Mouse (Mus musculus) heart, embryonic 13.5 days (tissue): ENCODE measurements around the gene Fam161a. TPM values are rescaled to one million over a fixed set of nuclear protein-coding genes. Genes with fewer than 3 reads are reported as not detected.

Experiments
- ATAC-seq: fragments of 200-750 bp; cut with Nextera tagmentation; 2 replicates; pipeline ENCODE4 v1.8.0; 2017; ENCODE audit warnings: moderate TSS enrichment; ENCODE audit not compliant: insufficient number of reproducible peaks, low FRiP score, low TSS enrichment; ENCODE audit errors: extremely low read depth
- H3K27ac ChIP-seq: fragments of 300-500 bp; sonication (generic); replicated peaks from 2 replicates; pipeline ENCODE4 v1.5.1; 2015; ENCODE audit warnings: moderate library complexity, mild to moderate bottlenecking, inconsistent platforms
- H3K27me3 ChIP-seq: fragments of 300-500 bp; sonication (generic); replicated peaks from 2 replicates; pipeline ENCODE4 v1.6.1; 2015; ENCODE audit warnings: mild to moderate bottlenecking, inconsistent platforms
- H3K36me3 ChIP-seq: fragments of 300-500 bp; sonication (generic); 2 replicates; pipeline ENCODE4 v1.6.1; 2015; ENCODE audit warnings: mild to moderate bottlenecking, inconsistent platforms
- H3K4me1 ChIP-seq: fragments of 300-500 bp; sonication (generic); 2 replicates; pipeline ENCODE4 v1.6.1; 2015; ENCODE audit warnings: inconsistent platforms
- H3K4me2 ChIP-seq: fragments of 300-500 bp; sonication (generic); 2 replicates; pipeline ENCODE4 v1.6.1; 2015; ENCODE audit warnings: inconsistent platforms, mild to moderate bottlenecking, moderate library complexity
- H3K4me3 ChIP-seq: fragments of 300-500 bp; sonication (generic); 2 replicates; pipeline ENCODE4 v1.5.1; 2015; ENCODE audit warnings: moderate library complexity, mild to moderate bottlenecking, inconsistent platforms
- H3K9ac ChIP-seq: fragments of 300-500 bp; sonication (generic); 2 replicates; pipeline ENCODE4 v1.6.1; 2015; ENCODE audit warnings: inconsistent platforms, mild to moderate bottlenecking, moderate library complexity
- H3K9me3 ChIP-seq: fragments of 300-500 bp; sonication (generic); 2 replicates; pipeline ENCODE4 v1.6.1; 2016; ENCODE audit warnings: inconsistent platforms
- WGBS: fragments of 180-500 bp; shearing (Covaris S2); methylation state at CpG from one replicate; pipeline ENCODE4 v1.1.7; 2015; ENCODE audit warnings: mixed read lengths; 5-methylcytosine and 5-hydroxymethylcytosine counted together
- polyA plus RNA-seq: library from polyadenylated mRNA; unstranded; fragments of >200 nt; fragmentation: Nextera tagmentation; extraction: Ambion mirVana; gene quantifications from 2 replicates; pipeline ENCODE4 v1.2.1, GENCODE M21; 2015

The Fam161a gene
- polyA plus RNA-seq, 1 experiment from 2014 or later = 0.99 TPM

GRCm38 (mm10) chr11:22978215-22978614, 29.1 kb upstream of the Fam161a start:
- H3K4me2 ChIP-seq = no peak overlapping the region
- peaks cover 4% of the 10 kb centered on the region for H3K9me3 ChIP-seq
- H3K36me3 ChIP-seq = peaks cover 46% of the 10 kb centered on the region
- no peaks in the 10 kb centered on the region for H3K27me3 ChIP-seq
- H3K9ac ChIP-seq = no peak overlapping the region
- peaks cover 42% of the 10 kb centered on the region for H3K4me1 ChIP-seq
- no peak for ATAC-seq
- H3K27ac ChIP-seq = no peak overlapping the region
- 80% methylated on average over 3 of the region's 3 CpGs for WGBS
- no peak overlapping the region for H3K4me3 ChIP-seq

- Histone ChIP-seq H3K9ac (no peak overlapping the region), H3K9me3 (no peaks in the 10 kb centered on the region), H3K27me3 (no peaks in the 10 kb centered on the region), H3K4me1 (peaks cover 42% of the 10 kb centered on the region), H3K4me3 (no peak overlapping the region), H3K4me2 (no peak overlapping the region), H3K27ac (no peak overlapping the region), H3K36me3 (peaks cover 41% of the 10 kb centered on the region)
- WGBS = 73% methylated on average over 1 of the region's 1 CpGs
- ATAC-seq = no peak
Measured at GRCm38 (mm10) chr11:22978711-22979110, 28.6 kb upstream of the Fam161a start.

DNA sequence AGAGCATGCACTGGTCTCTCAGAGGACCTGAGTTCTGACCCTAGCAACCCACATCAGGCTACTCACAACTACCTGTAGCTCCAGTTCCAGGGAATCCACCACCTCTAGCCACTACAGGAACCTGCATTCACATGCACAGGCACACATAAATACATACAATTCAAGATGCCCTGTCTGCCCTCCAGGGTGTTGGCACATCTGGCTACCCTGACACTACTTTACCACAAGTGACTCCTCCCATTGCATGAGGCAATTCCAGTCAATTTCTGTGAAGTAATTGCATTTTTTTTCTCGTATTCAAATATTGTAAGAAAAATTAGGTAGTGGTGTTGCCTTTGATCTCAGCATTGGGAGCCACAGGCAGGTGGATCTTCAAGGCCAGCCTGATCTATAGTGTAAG, 28.1 kb upstream of the Fam161a start:
- H3K36me3 ChIP-seq = peaks cover 36% of the 10 kb centered on the region
- no peak for ATAC-seq
- H3K9ac ChIP-seq = no peak overlapping the region
- no peaks in the 10 kb centered on the region for H3K9me3 ChIP-seq
- H3K4me2 ChIP-seq = no peak overlapping the region
- peaks cover 38% of the 10 kb centered on the region for H3K4me1 ChIP-seq
- H3K27ac ChIP-seq = no peak overlapping the region
- H3K4me3 ChIP-seq = no peak overlapping the region
- no peaks in the 10 kb centered on the region for H3K27me3 ChIP-seq
- 76% methylated on average over 1 of the region's 1 CpGs for WGBS

DNA sequence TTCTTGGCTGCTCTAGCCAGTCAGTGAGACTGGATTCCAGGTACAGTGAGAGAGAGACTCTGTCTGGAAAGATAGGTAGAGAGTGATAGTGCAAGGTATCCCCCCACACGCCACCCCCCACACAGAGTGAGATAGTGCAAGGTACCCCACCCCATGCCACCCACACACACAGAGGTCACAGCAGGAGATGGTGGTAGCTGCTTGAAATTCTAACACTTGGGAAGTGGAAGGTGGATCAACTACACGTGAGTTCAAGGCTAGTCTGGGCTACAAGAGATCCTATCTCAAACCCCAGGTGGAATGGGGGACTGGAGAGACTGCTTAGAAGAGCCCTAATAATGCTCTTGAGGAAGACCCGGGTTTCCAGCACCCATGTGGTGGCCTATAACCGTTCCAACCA, 26.3 kb upstream of the Fam161a start:
- ATAC-seq = no peak
- H3K27ac ChIP-seq = peak overlapping the region; percentile 97
- H3K36me3 ChIP-seq = peaks cover 30% of the 10 kb centered on the region
- H3K9me3 ChIP-seq = no peaks in the 10 kb centered on the region
- peak overlapping the region; percentile 82 for H3K9ac ChIP-seq
- H3K4me1 ChIP-seq = peaks cover 25% of the 10 kb centered on the region
- H3K4me2 ChIP-seq = peak overlapping the region; percentile 76
- WGBS = 31% methylated on average over 4 of the region's 4 CpGs
- peak overlapping the region; percentile 68 for H3K4me3 ChIP-seq
- no peaks in the 10 kb centered on the region for H3K27me3 ChIP-seq

DNA sequence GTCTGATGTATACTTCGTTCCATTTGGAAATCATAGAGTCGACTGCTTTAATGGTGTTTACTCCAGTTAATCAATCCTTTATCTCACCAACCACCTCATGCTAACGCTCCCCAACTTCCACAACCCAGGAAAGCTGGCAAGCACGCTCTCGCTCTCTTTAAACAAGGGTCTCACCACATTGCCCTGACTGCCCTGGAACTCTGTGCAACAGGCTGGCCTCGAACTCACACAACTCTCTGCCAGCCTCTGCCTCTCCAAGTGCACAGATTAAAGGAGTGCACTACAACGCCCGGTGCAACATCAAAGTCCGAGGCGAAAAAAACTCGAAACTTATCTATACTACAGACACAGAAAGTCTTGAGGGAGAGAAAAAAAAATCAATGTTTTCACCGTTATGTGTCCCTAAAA, 25.8 kb upstream of the Fam161a start:
- 2% methylated on average over 12 of the region's 12 CpGs for WGBS
- peak overlapping the region; percentile 97 for H3K27ac ChIP-seq
- no peaks in the 10 kb centered on the region for H3K9me3 ChIP-seq
- peaks cover 25% of the 10 kb centered on the region for H3K36me3 ChIP-seq
- peaks cover 20% of the 10 kb centered on the region for H3K4me1 ChIP-seq
- no peaks in the 10 kb centered on the region for H3K27me3 ChIP-seq
- H3K9ac ChIP-seq = peak overlapping the region; percentile 82
- peak overlapping the region; percentile 76 for H3K4me2 ChIP-seq
- peak; percentile 32; the same call in 1 of the 2 replicates for ATAC-seq
- peak overlapping the region; percentile 68 for H3K4me3 ChIP-seq

DNA sequence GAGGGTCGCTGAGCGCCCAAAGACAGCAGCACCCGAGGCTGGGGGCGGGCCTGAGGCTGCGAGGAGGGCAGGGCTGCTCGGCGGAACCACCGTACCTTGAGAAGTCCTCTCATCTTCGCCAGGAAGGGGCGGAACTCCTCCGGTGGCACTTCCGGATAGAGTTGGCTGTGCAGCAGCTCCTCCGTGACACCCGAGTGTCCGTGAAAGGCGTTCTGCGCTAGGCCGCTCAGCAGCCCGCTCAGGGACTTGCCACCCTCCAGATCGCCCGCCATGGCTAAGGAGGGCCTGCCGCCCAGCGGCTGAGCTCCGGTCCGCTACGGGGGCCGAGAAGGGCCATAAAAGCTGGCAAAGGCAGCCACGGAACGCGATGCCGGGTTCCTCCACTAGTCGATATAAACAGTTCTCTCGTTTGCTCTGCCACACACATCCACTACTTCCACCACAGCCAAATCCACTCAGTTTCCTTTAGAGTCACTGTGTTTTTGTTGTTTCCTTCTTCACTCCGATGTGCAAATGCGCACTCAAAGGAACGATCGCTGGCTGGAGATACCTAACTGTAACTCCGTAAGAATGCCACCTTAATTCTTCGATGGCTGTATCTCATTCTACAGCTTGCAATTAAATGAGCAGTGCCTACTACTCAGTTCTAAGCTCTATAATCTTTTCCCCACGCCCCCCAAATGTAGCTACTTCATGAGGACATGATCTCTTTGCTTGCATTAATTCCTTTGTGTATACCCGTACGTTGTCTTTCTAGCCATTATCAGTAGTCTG, 25.2 kb upstream of the Fam161a start, which contains the start of the genes Gm28048 and Commd1:
Gene Gm28048, minus strand, starts transcription at position 107 of the 774 bp plus-strand sequence.
Gene Commd1, minus strand, starts transcription at position 399 of the 774 bp plus-strand sequence.
- WGBS = 3% methylated on average over 42 of the region's 42 CpGs
- H3K4me3 ChIP-seq = peak within 1 kb of the TSS; percentile 68
- ATAC-seq = peak; percentile 87
- H3K9me3 ChIP-seq = no peaks in the 10 kb centered on the region
- H3K27me3 ChIP-seq = no peaks in the 10 kb centered on the region
- H3K36me3 ChIP-seq = peaks cover 19% of the 10 kb centered on the region
- peak within 1 kb of the TSS; percentile 97 for H3K27ac ChIP-seq
- peak within 1 kb of the TSS; percentile 82 for H3K9ac ChIP-seq
- H3K4me1 ChIP-seq = peaks cover 15% of the 10 kb centered on the region
- peak within 1 kb of the TSS; percentile 76 for H3K4me2 ChIP-seq

DNA sequence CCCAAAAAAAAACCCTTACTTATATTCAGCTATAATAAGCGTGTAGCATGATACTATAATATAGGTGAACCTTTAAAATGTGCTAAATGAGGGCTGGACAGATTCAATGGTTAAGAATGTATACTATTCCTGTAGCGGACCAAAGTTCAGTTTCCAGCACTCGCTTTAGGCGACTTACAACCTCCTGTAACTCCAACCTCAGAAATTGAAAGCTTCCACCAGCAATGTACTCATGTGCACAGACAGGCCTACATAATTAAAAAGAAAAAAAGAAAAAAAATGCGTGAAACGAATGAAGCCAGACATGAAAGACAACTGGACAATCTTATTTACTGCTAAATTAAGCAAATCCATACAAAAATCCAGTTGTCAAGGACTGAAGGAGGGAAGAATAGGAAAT, 24.5 kb upstream of the Fam161a start:
- Histone ChIP-seq H3K4me3 (no peak overlapping the region), H3K9ac (no peak overlapping the region)

DNA sequence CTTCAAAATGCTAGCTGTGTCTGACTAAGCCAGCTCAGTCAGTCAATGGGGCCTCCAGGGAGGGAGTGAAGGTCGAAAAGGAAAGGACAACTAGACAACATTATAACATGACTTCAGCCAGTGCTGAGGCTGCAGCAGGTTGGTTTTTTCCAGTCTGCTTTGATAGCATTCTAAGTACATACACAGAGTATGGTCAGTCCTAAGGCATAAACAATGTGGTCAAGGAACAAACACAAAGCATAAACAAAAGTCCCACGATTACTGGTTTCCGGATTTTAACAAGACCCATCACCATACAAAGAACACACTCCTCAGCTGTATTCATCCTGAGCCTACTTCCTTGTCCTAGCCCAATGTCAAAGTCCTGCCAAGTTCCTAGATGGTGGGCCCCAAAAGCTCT, 21.8 kb upstream of the Fam161a start:
- Histone ChIP-seq H3K4me2 (no peak overlapping the region), H3K4me1 (peaks cover 10% of the 10 kb centered on the region), H3K4me3 (no peak overlapping the region), H3K9me3 (no peaks in the 10 kb centered on the region), H3K36me3 (no peaks in the 10 kb centered on the region), H3K27me3 (no peaks in the 10 kb centered on the region), H3K9ac (no peak overlapping the region), H3K27ac (no peak overlapping the region)
- ATAC-seq = no peak
- WGBS = 71% methylated on average over 3 of the region's 3 CpGs

More for the DNA sequence above, 24.5 kb upstream of the Fam161a start:
- Histone ChIP-seq H3K27ac (no peak overlapping the region), H3K9me3 (no peaks in the 10 kb centered on the region), H3K36me3 (peaks cover 12% of the 10 kb centered on the region), H3K4me1 (peaks cover 15% of the 10 kb centered on the region), H3K27me3 (no peaks in the 10 kb centered on the region), H3K4me2 (peak overlapping the region; percentile 76)
- WGBS = 70% methylated on average over 6 of the region's 6 CpGs
- ATAC-seq = no peak

- H3K9me3 ChIP-seq = no peaks in the 10 kb centered on the region
- 47% methylated on average over 2 of the region's 2 CpGs for WGBS
Measured at GRCm38 (mm10) chr11:22987357-22987756, 20.0 kb upstream of the Fam161a start.

GRCm38 (mm10) chr11:22989786-22990185, 17.5 kb upstream of the Fam161a start:
- Histone ChIP-seq H3K27ac (peak overlapping the region; percentile 92), H3K27me3 (no peaks in the 10 kb centered on the region), H3K9ac (peak overlapping the region; percentile 96), H3K4me3 (peak overlapping the region; percentile 77), H3K36me3 (peaks cover 16% of the 10 kb centered on the region), H3K4me1 (peaks cover 13% of the 10 kb centered on the region), H3K4me2 (peak overlapping the region; percentile 96), H3K9me3 (no peaks in the 10 kb centered on the region)
- WGBS = 52% methylated on average over 1 of the region's 1 CpGs
- ATAC-seq = no peak

More at GRCm38 (mm10) chr11:22987357-22987756, 20.0 kb upstream of the Fam161a start:
- Histone ChIP-seq H3K27me3 (no peaks in the 10 kb centered on the region), H3K27ac (no peak overlapping the region), H3K36me3 (no peaks in the 10 kb centered on the region), H3K4me1 (peaks cover 12% of the 10 kb centered on the region), H3K9ac (no peak overlapping the region), H3K4me3 (no peak overlapping the region), H3K4me2 (no peak overlapping the region)
- no peak for ATAC-seq

- Histone ChIP-seq H3K4me1 (peaks cover 13% of the 10 kb centered on the region), H3K27me3 (no peaks in the 10 kb centered on the region), H3K9me3 (no peaks in the 10 kb centered on the region), H3K9ac (peak within 1 kb of the TSS; percentile 96), H3K4me2 (peak within 1 kb of the TSS; percentile 96), H3K4me3 (peak within 1 kb of the TSS; percentile 77), H3K27ac (peak within 1 kb of the TSS; percentile 92), H3K36me3 (peaks cover 24% of the 10 kb centered on the region)
- ATAC-seq = peak; percentile 97
- under 1% methylated on average over 66 of the region's 66 CpGs for WGBS
Measured at GRCm38 (mm10) chr11:22990393-22991126, 16.8 kb upstream of the Fam161a start, which contains the start of gene Cct4. Cct4 (plus strand) TSS chr11:22990519.
